Mouse (Mus musculus): Measurements from ENCODE around the gene Ak3.

Ak3 gene

DNA sequence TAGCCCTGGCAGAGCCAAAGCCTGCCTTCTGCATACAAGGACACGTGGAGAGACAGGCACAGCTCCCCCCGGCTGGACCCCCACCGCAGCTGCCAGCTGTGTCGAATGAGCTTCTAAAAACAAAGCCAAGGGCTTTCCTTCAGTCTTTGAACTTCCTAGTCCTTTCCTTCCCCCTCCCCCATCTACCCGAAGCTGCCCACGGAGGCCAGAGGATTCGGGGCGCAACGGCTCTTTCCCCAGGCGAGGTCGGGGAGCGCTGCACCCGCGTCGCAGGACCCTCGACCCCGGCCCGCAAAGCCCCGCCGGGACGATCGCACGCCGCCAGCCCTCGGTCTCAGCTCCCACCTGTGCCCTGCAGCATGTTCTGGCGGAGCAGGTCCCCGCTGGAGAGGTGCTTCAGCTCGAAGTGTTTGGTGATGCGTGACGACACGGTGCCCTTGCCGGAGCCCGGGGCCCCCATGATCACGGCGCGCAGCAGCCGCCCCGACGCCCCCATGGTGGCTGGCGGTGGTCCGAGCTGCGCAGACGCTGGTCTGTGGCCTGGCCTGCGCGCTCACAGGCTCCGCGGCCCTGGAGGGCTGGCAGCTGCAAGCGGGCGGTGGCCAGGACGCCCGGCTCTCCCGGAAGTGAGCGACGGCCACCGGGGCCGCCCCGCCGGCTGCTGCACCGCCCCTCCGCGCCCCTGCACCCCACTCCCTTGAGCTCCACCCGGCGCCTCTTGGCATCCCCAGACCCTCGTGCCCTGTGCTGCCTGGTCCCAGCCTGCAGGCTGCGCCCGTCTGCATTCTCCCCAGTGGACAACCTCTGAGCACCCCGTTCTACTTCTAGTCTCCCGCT lies at the start of gene Ak3:
Gene Ak3 (minus strand): TSS at position 628 of the 837 bp plus-strand sequence.
- DNase-seq (ENCODE audit: low spot score in 2 of 2), result peak; percentile 77 to 82

GRCm38 (mm10) chr19:29092194-29092593 lies 44.4 kb upstream of the Ak3 start:
- no peak for DNase-seq (ENCODE audit: low spot score in 2 of 2)

DNA sequence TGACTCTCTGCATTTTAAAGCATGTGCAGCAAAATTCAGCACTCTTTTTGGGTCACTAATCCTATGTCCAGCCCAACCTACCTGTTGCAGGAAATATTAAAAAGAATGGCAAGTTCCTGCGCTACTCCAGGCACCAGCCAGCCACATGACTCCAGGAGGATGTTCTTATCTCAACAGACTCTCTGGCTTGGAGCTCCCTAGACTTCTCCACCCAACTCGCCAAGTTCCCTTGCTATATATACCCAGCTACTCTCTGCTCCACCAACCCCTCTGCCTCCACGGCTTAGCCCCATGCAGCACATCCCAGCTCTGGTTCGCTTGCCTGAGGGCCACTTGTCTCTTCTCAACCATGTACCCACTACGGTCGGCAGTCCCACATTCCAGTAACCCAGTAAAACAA lies 40.9 kb upstream of the Ak3 start:
- DNase-seq (ENCODE audit: low spot score in 2 of 2), result no peak

DNA sequence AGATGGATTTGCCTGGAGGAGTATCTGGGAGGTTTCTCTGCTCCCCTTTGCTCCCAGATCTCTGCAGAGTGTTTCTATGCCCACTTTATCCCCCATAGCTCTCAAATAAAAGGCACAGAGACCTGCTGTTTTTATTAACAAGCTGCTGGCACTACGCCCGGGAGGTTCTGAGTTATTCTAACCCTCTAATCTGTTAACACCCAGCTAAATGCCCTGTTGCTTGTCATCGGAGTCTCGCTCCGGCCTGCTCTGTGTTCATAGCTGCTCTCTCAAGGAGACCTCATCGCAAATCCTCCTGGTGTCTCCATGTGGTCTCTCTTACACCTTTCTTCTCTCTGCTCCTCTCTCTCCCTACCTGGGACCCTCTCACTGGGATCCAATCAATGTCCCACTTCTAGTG lies 27.0 kb upstream of the Ak3 start:
- no peak for DNase-seq (ENCODE audit: low spot score in 2 of 2)

DNA sequence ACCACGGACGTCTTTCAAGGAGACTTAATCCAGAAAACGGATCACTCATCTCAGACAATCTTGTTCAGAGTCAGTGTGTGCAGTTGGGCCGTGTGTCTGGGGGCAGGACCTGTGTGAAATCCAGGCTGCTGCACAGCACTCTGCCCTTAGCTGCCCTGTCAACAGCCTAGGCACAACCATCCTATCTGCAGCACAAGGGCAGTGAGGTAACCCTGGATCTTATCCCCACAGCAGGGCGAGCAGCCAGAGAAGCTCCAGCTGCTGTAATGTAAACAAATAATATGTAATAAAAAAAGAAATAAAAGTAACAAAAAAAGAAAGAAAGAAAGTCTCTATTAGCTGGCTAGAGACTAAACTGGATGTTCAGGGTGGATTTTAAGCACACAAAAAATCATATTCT lies 21.4 kb upstream of the Ak3 start:
- no peak for DNase-seq (ENCODE audit: low spot score in 2 of 2)

GRCm38 (mm10) chr19:29066981-29067471 lies 19.3 kb upstream of the Ak3 start:
- peak; percentile 86 to 91 for DNase-seq (ENCODE audit: low spot score in 2 of 2)

GRCm38 (mm10) chr19:29064451-29065102 lies 16.8 kb upstream of the Ak3 start:
- peak; percentile 69 to 83 for DNase-seq (ENCODE audit: low spot score in 2 of 2)

GRCm38 (mm10) chr19:29063577-29064363 lies 16.0 kb upstream of the Ak3 start:
- peak; percentile 85 to 91 for DNase-seq (ENCODE audit: low spot score in 2 of 2)

DNA sequence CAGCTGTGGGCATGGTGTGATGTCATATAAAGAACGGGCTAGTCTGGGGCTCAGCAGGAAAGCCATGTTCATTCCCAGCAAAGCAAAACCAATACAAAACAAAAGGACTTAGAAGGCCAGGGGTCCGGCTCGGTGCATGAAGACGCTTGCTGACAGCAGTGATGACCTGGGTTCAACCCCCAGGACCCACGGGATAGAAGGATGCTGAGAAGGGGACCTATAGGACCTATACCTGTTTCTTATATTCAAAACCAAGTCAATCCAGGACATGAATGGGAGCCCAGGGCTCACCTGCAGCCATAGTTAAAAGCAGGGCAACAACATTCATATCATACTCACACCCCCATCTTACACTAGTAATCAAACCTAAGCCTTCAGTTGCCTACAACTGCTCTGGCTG lies 15.2 kb upstream of the Ak3 start:
- no peak for DNase-seq (ENCODE audit: low spot score in 2 of 2)

- DNase-seq (ENCODE audit: low spot score in 2 of 2), result no peak
These were observed 12.5 kb upstream of the Ak3 start for GRCm38 (mm10) chr19:29060299-29060698.

DNA sequence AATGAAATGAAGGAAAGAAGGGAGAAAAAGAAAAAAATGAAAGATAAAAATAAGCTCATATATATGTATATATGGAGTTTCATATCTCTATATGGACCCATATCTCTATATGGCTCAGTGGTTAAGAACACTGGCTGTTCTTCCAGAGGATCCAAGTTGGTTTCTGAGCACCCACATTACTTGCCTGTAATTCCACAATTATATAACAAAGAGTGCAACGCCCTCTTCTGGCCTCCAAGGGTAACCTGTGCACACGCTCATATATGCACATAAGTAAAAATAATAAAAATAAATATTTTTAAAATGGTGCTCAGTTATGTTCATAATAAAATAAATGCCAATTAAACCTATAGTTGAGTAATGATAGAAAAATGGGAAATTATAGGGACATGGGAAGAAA lies 11.9 kb upstream of the Ak3 start:
- no peak for DNase-seq (ENCODE audit: low spot score in 2 of 2)

- no peak for DNase-seq (ENCODE audit: low spot score in 2 of 2)
These were observed 11.0 kb upstream of the Ak3 start for GRCm38 (mm10) chr19:29058741-29059140.

DNA sequence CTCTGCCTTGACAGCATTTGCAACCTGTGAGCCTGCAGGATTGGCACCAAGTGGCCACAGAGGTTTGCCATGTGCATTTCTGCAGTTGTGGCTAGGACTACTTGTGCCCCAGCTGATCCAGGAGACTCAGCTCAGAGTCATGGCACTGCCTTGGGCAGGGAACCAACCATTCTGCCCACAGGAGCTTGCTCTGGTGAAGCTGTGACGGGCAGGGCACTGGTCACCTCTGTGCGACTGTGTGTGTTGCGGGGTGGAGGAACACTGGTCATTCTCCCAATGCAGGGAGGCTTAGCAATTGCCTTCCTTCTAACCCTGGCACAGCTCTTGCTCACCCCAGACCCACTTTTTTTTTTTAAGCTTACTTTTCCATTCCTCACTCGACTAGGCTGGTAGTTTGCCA lies 7.7 kb upstream of the Ak3 start:
- no peak for DNase-seq (ENCODE audit: low spot score in 2 of 2)

GRCm38 (mm10) chr19:29054594-29054993 lies 6.8 kb upstream of the Ak3 start:
- no peak for DNase-seq (ENCODE audit: low spot score in 2 of 2)

DNA sequence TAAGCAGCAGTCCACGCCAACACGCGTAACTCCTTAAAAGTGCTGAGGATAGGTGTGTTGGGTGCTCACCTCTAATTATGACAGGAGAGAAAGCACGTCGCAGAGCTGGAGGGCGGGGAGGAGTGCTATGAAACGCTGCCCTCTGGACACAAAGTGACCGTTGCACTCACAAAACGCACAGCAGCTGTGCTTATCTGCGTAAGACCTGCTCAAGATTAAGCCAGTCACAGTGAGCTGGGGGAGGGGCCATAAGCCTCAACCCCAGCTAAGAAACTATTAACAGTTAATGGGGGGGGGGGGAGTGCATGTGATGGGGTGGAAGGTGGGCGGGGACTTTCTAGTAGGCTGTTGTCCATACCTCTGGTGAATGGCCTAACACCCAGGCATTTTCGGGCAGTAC lies 5.0 kb upstream of the Ak3 start:
- DNase-seq (ENCODE audit: low spot score in 2 of 2), result no peak

- DNase-seq (ENCODE audit: low spot score in 2 of 2), result no peak
These were observed 2.6 kb upstream of the Ak3 start for GRCm38 (mm10) chr19:29050186-29050980.

GRCm38 (mm10) chr19:29049401-29050075 lies 1.8 kb upstream of the Ak3 start:
- no peak for DNase-seq (ENCODE audit: low spot score in 2 of 2)

DNA sequence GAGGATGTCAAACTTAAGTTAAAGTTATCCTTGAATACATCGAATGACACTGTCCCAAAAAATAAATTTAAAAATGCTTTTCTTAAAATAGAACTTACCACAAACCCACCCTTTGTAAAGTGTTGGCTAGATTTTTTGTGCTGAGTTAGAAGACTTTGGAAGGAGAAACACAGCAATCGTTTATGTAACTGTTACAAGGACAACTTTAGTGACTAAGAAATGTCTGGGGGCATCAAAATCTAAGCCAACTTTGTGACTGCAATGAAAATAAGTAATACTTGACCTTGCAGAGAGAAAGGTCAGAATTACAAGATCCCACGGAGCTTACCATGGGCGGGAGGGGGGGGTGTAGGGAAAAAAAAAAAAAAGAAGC lies 814 bp downstream of the Ak3 start:
- no peak for DNase-seq (ENCODE audit: low spot score in 2 of 2)

- DNase-seq (ENCODE audit: low spot score in 2 of 2), result no peak
These were observed 1.7 kb downstream of the Ak3 start for GRCm38 (mm10) chr19:29045956-29046650.

- no peak for DNase-seq (ENCODE audit: low spot score in 2 of 2)
These were observed 2.4 kb downstream of the Ak3 start for GRCm38 (mm10) chr19:29045369-29045768.

Measured in spleen, postnatal 36 days (tissue).